Mouse (Mus musculus) heart, embryonic 11.5 days (tissue): ENCODE measurements around the gene Speg. TPM values are rescaled to one million over a fixed set of nuclear protein-coding genes. Genes with fewer than 3 reads are reported as not detected.

Source experiments
- ATAC-seq: fragments of 200-750 bp; cut with Nextera tagmentation; replicated peaks from 2 replicates; pipeline ENCODE4 v1.8.0; 2017; ENCODE audit warnings: moderate library complexity; ENCODE audit not compliant: insufficient number of reproducible peaks, low FRiP score, low TSS enrichment
- H3K27ac ChIP-seq: fragments of 300-500 bp; sonication (generic); 2 replicates; pipeline ENCODE4 v1.5.1; 2014; ENCODE audit warnings: mild to moderate bottlenecking, low read depth, low read length
- H3K27me3 ChIP-seq: fragments of 300-500 bp; sonication (generic); 2 replicates; pipeline ENCODE4 v1.6.1; 2014; ENCODE audit warnings: mild to moderate bottlenecking, low read length, mixed read lengths; ENCODE audit not compliant: control insufficient read depth, insufficient read depth
- H3K36me3 ChIP-seq: fragments of 300-500 bp; sonication (generic); 2 replicates; pipeline ENCODE4 v1.6.1; 2014; ENCODE audit warnings: mild to moderate bottlenecking, low read length, moderate library complexity, mixed read lengths; ENCODE audit not compliant: control insufficient read depth, insufficient read depth
- H3K4me1 ChIP-seq: fragments of 300-500 bp; sonication (generic); 2 replicates; pipeline ENCODE4 v1.6.1; 2014; ENCODE audit warnings: low read length; ENCODE audit not compliant: control insufficient read depth, insufficient read depth
- H3K4me2 ChIP-seq: fragments of 300-500 bp; sonication (generic); 2 replicates; pipeline ENCODE4 v1.6.1; 2014; ENCODE audit warnings: mild to moderate bottlenecking, moderate library complexity
- H3K4me3 ChIP-seq: fragments of 300-500 bp; sonication (generic); 2 replicates; pipeline ENCODE4 v1.5.1; 2014; ENCODE audit warnings: low read depth, low read length
- H3K9ac ChIP-seq: fragments of 300-500 bp; sonication (generic); 2 replicates; pipeline ENCODE4 v1.6.1; 2014; ENCODE audit warnings: mild to moderate bottlenecking, low read depth, low read length, moderate library complexity
- H3K9me3 ChIP-seq: fragments of 300-500 bp; sonication (generic); replicated peaks from 2 replicates; pipeline ENCODE4 v1.6.1; 2016; ENCODE audit warnings: low read length; ENCODE audit not compliant: control insufficient read depth
- WGBS: fragments of 180-500 bp; shearing (Covaris S2); extraction: QIAGEN DNeasy Blood & Tissue Kit; methylation state at CpG from one replicate; pipeline ENCODE4 v1.1.7; 2014; ENCODE audit not compliant: insufficient replicate concordance; 5-methylcytosine and 5-hydroxymethylcytosine counted together
- polyA plus RNA-seq: library from polyadenylated mRNA; unstranded; fragments of >200 nt; fragmentation: Nextera tagmentation; extraction: Ambion mirVana; gene quantifications from 2 replicates; pipeline ENCODE4 v1.2.1, GENCODE M21; 2014

The Speg gene
- polyA plus RNA-seq, 1 experiment from 2014 or later: 60.7 TPM

DNA sequence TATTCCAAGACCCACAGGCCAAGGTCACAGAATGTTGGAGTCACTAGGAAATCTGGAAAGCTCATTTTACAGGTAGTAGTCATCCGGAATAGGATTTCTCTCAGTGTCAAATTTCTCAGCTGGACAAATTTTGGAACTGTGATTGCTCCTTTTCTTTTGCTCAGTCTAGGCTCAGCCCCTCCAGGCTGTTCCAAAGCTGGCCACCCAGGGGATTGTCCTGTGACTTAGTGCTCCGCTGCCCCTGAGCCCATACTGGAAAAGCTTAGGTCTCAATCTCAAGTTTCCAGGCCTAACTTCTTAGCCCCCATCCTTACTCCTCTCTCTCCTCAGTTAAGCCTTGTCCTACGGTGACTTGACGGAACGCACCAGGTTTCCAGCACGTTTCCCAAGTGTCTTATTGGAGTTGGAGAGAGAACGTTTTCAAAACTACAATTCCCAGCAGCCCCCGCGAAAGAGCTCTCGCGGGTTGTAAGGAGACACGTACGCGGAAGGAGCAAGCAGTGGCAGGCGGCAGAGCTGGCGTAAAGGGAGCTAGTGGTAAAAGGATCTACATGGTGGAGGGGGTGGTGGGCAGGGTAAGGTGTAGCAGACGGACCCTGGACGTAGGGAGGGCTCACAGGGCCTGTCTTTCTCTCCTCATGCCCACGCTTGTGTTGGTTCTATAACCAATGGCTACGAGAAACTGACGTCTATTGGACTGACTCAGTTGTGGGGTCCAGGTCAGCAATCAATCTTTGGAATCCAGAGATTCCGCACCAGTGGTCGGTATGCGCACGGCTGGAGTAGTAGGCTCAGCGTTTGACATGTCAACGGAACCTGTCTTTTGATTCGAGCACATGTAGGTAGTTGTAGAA, 60.6 kb downstream of the Speg start, which contains the start of gene Gmppa:
Gene Gmppa, plus strand, starts transcription at position 456 of the 854 bp plus-strand sequence.
- WGBS: 5% methylated on average over 28 of the region's 28 CpGs
- ATAC-seq: peak; percentile 46; the same call in 1 of the 2 replicates
- H3K27ac ChIP-seq: peak within 1 kb of the TSS; percentile 65; the same call in 1 of the 2 replicates

DNA sequence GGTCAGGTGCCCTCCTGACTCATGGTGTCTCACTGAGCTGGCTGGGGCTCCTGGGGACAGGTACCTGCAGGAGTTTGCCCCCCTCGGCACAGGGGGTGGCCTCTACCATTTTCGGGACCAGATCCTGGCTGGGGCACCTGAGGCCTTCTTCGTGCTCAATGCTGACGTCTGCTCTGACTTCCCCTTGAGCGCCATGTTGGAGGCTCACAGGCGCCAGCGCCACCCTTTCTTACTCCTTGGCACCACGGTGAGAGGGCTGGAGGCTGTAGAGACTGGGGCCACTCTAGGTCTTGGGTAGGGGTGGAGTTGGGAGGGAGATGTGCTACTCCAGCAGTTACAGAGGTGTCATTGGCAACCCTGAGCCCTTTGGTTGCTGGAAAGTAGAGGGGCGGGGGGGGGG, 63.7 kb downstream of the Speg start:
- Histone ChIP-seq H3K9ac (no peak overlapping the region), H3K27ac (no peak overlapping the region), H3K4me1 (peaks cover 17% of the 10 kb centered on the region; the same call in 1 of the 2 replicates), H3K27me3 (no peaks in the 10 kb centered on the region; the same call in 1 of the 2 replicates), H3K9me3 (no peaks in the 10 kb centered on the region), H3K4me3 (no peak overlapping the region), H3K36me3 (no peaks in the 10 kb centered on the region), H3K4me2 (no peak overlapping the region)
- 67% methylated on average over 8 of the region's 9 CpGs for WGBS
- ATAC-seq: no peak

More for the DNA sequence above, 60.6 kb downstream of the Speg start, which contains the start of gene Gmppa:
- H3K27me3 ChIP-seq: no peaks in the 10 kb centered on the region
- no peaks in the 10 kb centered on the region for H3K36me3 ChIP-seq
- peak within 1 kb of the TSS; percentile 68 for H3K4me3 ChIP-seq
- H3K4me1 ChIP-seq: peaks cover 14% of the 10 kb centered on the region; the same call in 1 of the 2 replicates
- H3K9ac ChIP-seq: peak within 1 kb of the TSS; percentile 81
- H3K4me2 ChIP-seq: peak within 1 kb of the TSS; percentile 83
- no peaks in the 10 kb centered on the region for H3K9me3 ChIP-seq

DNA sequence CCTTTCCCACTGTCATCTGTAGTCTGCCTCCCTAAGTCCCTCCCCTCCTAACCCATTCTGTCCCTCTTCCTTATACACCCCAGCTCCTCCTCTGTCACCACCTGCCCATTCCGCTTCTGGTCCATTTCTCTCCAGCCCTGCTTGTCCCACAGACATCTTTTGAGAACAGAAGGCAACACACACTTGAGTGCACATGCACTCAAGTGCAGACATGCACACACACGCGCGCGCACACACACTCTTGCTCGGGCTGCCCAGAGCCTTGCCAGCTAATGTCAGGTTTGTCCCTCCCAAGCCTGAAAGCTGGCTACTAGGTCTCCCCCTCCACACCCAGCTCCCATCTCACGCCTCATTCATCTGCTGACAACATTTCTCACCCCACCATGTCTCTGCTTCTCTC, 65.6 kb downstream of the Speg start:
- Histone ChIP-seq H3K4me3 (no peak overlapping the region), H3K27ac (no peak overlapping the region), H3K9me3 (no peaks in the 10 kb centered on the region), H3K4me1 (peaks cover 34% of the 10 kb centered on the region), H3K9ac (no peak overlapping the region), H3K27me3 (no peaks in the 10 kb centered on the region; the same call in 1 of the 2 replicates), H3K36me3 (no peaks in the 10 kb centered on the region), H3K4me2 (no peak overlapping the region)
- no peak for ATAC-seq
- WGBS: 92% methylated on average over 7 of the region's 7 CpGs

DNA sequence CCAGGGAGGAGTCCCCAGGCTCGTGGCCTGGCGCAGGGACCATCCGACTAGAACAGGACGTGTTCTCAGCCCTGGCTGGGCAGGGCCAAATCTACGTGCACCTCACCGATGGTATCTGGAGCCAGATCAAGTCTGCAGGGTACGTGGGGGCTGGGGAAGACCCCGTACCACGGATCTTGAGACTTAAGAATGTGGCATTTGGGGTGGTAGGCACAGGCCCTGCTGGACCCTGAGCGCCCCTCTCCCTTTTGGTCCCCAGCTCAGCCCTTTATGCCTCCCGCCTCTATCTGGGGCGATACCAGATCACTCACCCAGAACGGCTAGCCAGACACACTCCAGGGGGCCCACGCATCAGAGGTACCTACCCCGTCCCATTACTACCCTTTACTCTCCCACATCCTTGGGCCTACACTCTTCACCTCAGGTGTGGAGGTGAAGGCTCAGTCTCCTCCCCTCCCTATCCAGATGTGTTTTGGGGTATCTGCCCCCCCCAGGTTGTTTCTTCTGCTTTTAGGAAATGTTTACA, 66.4 kb downstream of the Speg start:
- WGBS: 83% methylated on average over 15 of the region's 15 CpGs
- no peaks in the 10 kb centered on the region for H3K9me3 ChIP-seq
- no peak overlapping the region for H3K9ac ChIP-seq
- H3K4me1 ChIP-seq: peaks cover 41% of the 10 kb centered on the region
- H3K27ac ChIP-seq: no peak overlapping the region
- H3K27me3 ChIP-seq: peaks cover under 1% of the 10 kb centered on the region; the same call in 1 of the 2 replicates
- H3K4me3 ChIP-seq: no peak overlapping the region
- H3K4me2 ChIP-seq: no peak overlapping the region
- no peaks in the 10 kb centered on the region for H3K36me3 ChIP-seq
- no peak for ATAC-seq

DNA sequence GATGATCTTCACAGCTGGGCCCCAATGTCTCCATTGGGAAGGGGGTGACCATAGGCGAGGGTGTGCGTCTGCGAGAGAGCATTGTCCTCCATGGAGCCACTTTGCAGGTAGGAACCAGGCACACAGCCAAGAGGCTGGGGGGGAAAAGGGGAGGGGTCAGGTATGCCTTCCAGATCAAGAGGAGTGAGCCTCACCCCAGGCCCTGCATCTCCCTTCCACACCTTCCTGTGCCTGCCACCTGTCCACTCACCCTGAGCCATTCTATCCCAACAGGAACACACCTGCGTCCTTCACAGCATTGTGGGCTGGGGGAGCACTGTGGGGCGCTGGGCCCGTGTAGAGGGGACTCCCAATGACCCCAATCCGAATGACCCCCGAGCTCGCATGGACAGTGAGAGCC, 67.1 kb downstream of the Speg start:
- Histone ChIP-seq H3K9ac (no peak overlapping the region), H3K27ac (no peak overlapping the region), H3K27me3 (peaks cover 7% of the 10 kb centered on the region; the same call in 1 of the 2 replicates), H3K36me3 (no peaks in the 10 kb centered on the region), H3K9me3 (no peaks in the 10 kb centered on the region), H3K4me2 (no peak overlapping the region), H3K4me1 (peaks cover 41% of the 10 kb centered on the region), H3K4me3 (no peak overlapping the region)
- 86% methylated on average over 9 of the region's 9 CpGs for WGBS
- no peak for ATAC-seq

DNA sequence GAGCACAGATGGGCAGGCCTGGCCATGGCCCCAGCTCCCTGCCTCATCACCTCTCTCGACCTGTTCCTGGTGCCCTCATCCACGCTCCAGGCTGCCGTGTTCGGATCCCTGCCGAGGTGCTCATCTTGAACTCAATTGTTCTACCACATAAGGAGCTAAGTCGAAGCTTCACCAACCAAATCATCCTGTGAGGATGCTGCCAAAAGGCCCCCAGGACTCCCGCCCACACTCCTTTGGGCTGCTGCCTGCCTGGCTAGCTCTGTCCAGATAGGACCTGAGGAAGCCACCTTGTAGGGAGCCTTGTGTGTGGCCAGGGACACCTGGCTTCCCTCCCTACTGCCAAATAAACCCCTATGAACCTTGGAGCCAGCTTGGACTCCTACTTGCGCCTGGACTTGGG, 67.7 kb downstream of the Speg start:
- no peak overlapping the region for H3K9ac ChIP-seq
- no peak overlapping the region for H3K4me2 ChIP-seq
- H3K36me3 ChIP-seq: no peaks in the 10 kb centered on the region
- no peak overlapping the region for H3K4me3 ChIP-seq
- ATAC-seq: no peak
- no peak overlapping the region for H3K27ac ChIP-seq
- 56% methylated on average over 8 of the region's 8 CpGs for WGBS
- peaks cover 13% of the 10 kb centered on the region; the same call in 1 of the 2 replicates for H3K27me3 ChIP-seq
- peaks cover 44% of the 10 kb centered on the region for H3K4me1 ChIP-seq
- H3K9me3 ChIP-seq: no peaks in the 10 kb centered on the region

DNA sequence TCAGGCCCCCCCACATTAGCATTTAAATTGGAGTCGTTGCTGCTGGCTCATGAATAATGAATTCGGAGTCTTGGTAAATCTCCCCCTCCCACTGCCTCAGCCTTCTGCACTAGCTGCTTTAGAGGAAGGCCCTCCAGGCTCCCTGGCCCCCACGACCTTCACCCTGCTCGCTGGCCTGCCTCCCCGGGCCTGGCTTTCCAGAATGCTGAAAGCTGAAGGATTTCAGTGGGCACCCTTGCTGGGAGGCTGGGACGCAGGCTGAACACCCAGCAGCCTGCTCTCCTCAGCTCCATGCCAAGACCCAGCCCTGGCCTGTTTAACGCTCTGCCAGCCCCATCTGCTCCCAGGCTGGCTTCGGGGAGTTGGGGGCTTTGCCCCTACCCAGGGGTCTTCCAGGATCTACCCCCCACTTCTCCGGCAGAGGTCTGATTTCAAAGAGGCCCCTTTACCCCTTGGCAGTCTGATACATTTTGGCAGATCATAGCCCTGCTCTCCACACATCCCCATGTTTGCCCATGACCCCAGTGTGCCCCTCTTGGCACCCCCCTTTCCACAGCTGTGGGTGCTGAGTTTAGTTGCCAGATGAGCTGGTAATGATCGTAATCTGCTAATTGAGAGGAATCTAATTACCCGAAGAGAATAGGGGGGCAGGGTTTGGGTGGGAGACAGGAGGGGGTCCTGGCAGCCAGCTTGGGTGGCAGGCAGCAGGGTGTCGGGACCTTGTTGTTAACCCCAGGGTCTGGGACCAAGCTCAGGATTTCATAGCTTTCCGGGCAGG, 68.3 kb downstream of the Speg start:
- Histone ChIP-seq H3K27ac (no peak overlapping the region), H3K4me2 (no peak overlapping the region), H3K4me3 (no peak overlapping the region), H3K36me3 (no peaks in the 10 kb centered on the region), H3K9ac (no peak overlapping the region), H3K9me3 (no peaks in the 10 kb centered on the region), H3K27me3 (peaks cover 18% of the 10 kb centered on the region), H3K4me1 (peaks cover 50% of the 10 kb centered on the region)
- ATAC-seq: no peak
- WGBS: 43% methylated on average over 13 of the region's 13 CpGs

DNA sequence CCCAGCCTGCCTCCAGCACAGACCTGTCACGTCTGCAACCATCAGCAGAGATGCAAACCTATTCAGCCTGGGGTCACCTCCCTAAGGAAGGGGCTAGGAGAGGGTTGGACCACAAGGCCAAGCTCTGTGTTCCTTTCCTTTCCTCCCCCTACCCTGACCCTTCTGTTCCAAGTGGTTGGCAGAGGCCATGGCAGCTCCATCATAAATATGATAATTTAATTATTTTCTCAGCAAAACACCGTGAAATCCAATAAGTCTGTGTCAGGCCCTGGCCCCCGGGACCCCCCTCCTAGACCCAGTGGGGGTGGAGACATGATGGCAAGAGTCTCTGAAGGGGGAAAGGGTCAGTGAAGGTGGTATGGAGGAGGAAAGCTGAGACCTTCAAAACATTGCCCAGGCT, 69.1 kb downstream of the Speg start:
- Histone ChIP-seq H3K27me3 (peaks cover 25% of the 10 kb centered on the region), H3K4me1 (peaks cover 54% of the 10 kb centered on the region), H3K4me3 (no peak overlapping the region), H3K9ac (no peak overlapping the region), H3K9me3 (no peaks in the 10 kb centered on the region), H3K36me3 (no peaks in the 10 kb centered on the region), H3K4me2 (no peak overlapping the region), H3K27ac (no peak overlapping the region)
- ATAC-seq: no peak
- 45% methylated on average over 3 of the region's 3 CpGs for WGBS
